Mouse (Mus musculus) midbrain, postnatal 0 days (tissue): ENCODE measurements around the gene Lmntd1. TPM values are rescaled to one million over a fixed set of nuclear protein-coding genes. Genes with fewer than 3 reads are reported as not detected.

Experiments
- ATAC-seq: fragments of 200-750 bp; cut with Nextera tagmentation; 2 replicates; pipeline ENCODE4 v1.8.0; 2017; ENCODE audit warnings: moderate number of reproducible peaks, mild to moderate bottlenecking, moderate TSS enrichment, moderate library complexity; ENCODE audit not compliant: low FRiP score
- DNase-seq: peaks from one replicate; pipeline ENCODE4 v3.0.0-alpha.2; 2015; ENCODE audit warnings: low spot score
- H3K27ac ChIP-seq: fragments of 300-500 bp; sonication (generic); 2 replicates; pipeline ENCODE4 v1.5.1; 2014; ENCODE audit warnings: low read depth, mild to moderate bottlenecking, low read length, mixed read lengths
- H3K27me3 ChIP-seq: fragments of 300-500 bp; sonication (generic); 2 replicates; pipeline ENCODE4 v1.6.1; 2014; ENCODE audit warnings: low read length, control low read depth, mixed read lengths; ENCODE audit not compliant: insufficient read depth
- H3K36me3 ChIP-seq: fragments of 300-500 bp; sonication (generic); 2 replicates; pipeline ENCODE4 v1.6.1; 2014; ENCODE audit warnings: low read length, control low read depth, mixed read lengths; ENCODE audit not compliant: insufficient read depth
- H3K4me1 ChIP-seq: fragments of 300-500 bp; sonication (generic); 2 replicates; pipeline ENCODE4 v1.6.1; 2014; ENCODE audit warnings: mild to moderate bottlenecking, control low read depth, antibody characterized with exemption, low read length, mixed read lengths; ENCODE audit not compliant: insufficient read depth
- H3K4me2 ChIP-seq: fragments of 300-500 bp; sonication (generic); 2 replicates; pipeline ENCODE4 v1.6.1; 2014; ENCODE audit warnings: low read depth, mild to moderate bottlenecking, low read length, mixed read lengths; ENCODE audit not compliant: poor library complexity, severe bottlenecking
- H3K4me3 ChIP-seq: fragments of 300-500 bp; sonication (generic); 2 replicates; pipeline ENCODE4 v1.5.1; 2014; ENCODE audit warnings: low read depth, mild to moderate bottlenecking, low read length, moderate library complexity
- H3K9ac ChIP-seq: fragments of 300-500 bp; sonication (generic); replicated peaks from 2 replicates; pipeline ENCODE4 v1.6.1; 2014; ENCODE audit warnings: mild to moderate bottlenecking, low read length, moderate library complexity, mixed read lengths; ENCODE audit not compliant: poor library complexity, severe bottlenecking
- H3K9me3 ChIP-seq: fragments of 300-500 bp; sonication (generic); 2 replicates; pipeline ENCODE4 v1.6.1; 2016; ENCODE audit warnings: low read length, control low read depth
- CTCF ChIP-seq: IDR thresholded peaks from 2 replicates; pipeline ENCODE4 v1.5.1; 2016; ENCODE audit warnings: antibody characterized with exemption, mild to moderate bottlenecking
- WGBS: fragments of 180-500 bp; shearing (Covaris S2); extraction: QIAGEN DNeasy Blood & Tissue Kit; methylation state at CpG from one replicate; pipeline ENCODE4 v1.1.7; 2014; 5-methylcytosine and 5-hydroxymethylcytosine counted together
- polyA plus RNA-seq: library from polyadenylated mRNA; unstranded; fragments of >200 nt; fragmentation: Nextera tagmentation; extraction: Ambion mirVana; gene quantifications from 2 replicates; pipeline ENCODE4 v1.2.1, GENCODE M21; 2015
- total RNA-seq: library from RNA; depleted of rRNA; stranded (reverse); fragments of >200 nt; gene quantifications from 2 replicates; pipeline ENCODE4 v1.2.3, GENCODE M21; 2014

The Lmntd1 gene
- total and polyA plus RNA-seq, 2 experiments from 2014 or later = 2.0 to 2.7 TPM

DNA sequence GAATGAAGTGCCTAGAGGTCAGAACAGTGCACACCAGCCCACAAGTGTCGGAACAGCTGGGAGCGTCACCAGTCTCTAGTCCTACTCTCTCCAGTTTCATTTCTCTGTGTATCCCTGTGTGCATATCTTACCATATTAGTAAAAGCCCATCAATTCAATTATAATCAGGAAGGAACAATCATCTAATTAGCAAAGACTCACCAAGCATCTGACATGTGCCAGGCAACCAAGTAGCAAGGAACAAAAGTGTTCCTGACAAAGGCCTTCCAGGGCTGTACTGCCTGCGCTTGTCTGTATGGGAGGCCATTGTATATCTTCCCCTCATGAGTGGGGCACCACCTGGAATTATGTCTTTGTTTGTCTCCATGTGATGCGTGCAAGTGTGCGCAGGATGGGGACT, 3.2 kb downstream of the Lmntd1 start:
- no peak overlapping the region for H3K9ac ChIP-seq
- no peaks in the 10 kb centered on the region for H3K4me1 ChIP-seq
- DNase-seq = no peak
- no peaks in the 10 kb centered on the region for H3K27me3 ChIP-seq
- no peak for TF ChIP-seq CTCF
- H3K27ac ChIP-seq = no peak overlapping the region
- no peak overlapping the region for H3K4me3 ChIP-seq
- 81% methylated on average over 5 of the region's 5 CpGs for WGBS
- no peak overlapping the region for H3K4me2 ChIP-seq
- ATAC-seq = no peak
- H3K9me3 ChIP-seq = no peaks in the 10 kb centered on the region
- H3K36me3 ChIP-seq = no peaks in the 10 kb centered on the region

DNA sequence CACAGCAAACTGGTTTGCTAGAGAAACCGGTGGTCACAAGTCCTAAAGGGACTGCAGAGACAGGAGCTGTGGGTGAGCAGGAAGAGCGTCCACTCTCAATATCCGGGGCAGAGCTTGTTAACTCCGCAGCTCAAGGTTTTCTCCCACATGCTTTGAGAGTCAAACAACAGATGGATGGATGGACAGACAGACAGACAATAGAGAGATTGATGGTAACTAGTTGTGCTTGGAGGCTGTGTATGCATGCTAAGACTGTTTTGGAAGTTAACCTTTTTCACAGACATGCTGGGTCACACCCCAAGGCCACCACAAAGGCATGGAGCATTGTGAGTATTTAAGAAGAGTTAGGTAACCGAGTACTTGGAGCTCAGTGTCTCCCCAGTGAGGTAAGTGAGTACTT, 5.4 kb downstream of the Lmntd1 start:
- 91% methylated on average over 5 of the region's 5 CpGs for WGBS
- ATAC-seq (no peak), DNase-seq (no peak)
- Histone ChIP-seq H3K9ac (no peak overlapping the region), H3K27ac (no peak overlapping the region), H3K4me3 (no peak overlapping the region), H3K4me1 (no peaks in the 10 kb centered on the region), H3K27me3 (no peaks in the 10 kb centered on the region), H3K36me3 (no peaks in the 10 kb centered on the region), H3K9me3 (no peaks in the 10 kb centered on the region), H3K4me2 (no peak overlapping the region)
- TF ChIP-seq CTCF = no peak

DNA sequence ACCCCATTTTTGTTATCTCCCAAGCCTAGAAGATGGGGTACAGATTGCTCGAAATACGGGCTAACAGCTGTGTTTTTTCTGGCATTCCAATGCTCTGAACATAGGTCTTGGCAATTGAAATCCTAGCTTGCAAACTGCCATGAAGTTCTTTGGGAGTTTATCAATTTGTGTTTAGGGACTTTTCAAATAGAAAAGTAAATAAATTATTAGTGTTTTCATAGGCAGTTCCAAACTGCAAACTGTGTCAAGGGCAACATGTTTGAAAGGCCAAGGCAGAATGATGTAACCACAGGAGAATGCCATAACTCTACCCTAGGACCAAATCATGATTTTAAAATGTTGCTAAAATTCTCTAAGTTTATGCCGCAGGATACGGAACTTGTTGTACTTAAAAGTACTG, 6.4 kb downstream of the Lmntd1 start:
- WGBS = 88% methylated on average over 4 of the region's 4 CpGs
- H3K4me1 ChIP-seq = no peaks in the 10 kb centered on the region
- H3K9ac ChIP-seq = no peak overlapping the region
- TF ChIP-seq CTCF = no peak
- no peak overlapping the region for H3K4me3 ChIP-seq
- H3K36me3 ChIP-seq = no peaks in the 10 kb centered on the region
- no peak overlapping the region for H3K4me2 ChIP-seq
- DNase-seq (no peak), ATAC-seq (no peak)
- H3K27me3 ChIP-seq = no peaks in the 10 kb centered on the region
- H3K9me3 ChIP-seq = no peaks in the 10 kb centered on the region
- no peak overlapping the region for H3K27ac ChIP-seq

DNA sequence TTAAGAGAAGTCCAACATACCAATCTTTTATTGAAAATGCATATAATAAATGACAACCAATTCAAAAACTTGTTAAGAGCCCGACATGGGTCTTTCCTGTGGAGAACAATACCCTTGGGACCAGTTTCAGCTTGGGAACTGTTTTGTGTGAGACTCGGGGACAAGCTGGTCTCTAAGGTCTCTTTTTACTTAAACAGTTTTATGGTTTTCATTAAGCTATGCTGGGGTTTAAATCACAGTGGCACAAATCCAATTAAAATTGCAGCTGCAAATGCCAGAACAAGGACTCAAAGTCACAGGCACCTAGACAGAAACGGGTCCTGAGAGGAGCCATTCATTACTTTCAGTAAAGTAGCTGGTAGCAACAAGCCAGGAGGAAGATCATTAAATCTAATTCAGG, 8.9 kb downstream of the Lmntd1 start:
- Histone ChIP-seq H3K9me3 (no peaks in the 10 kb centered on the region), H3K27ac (no peak overlapping the region), H3K36me3 (no peaks in the 10 kb centered on the region), H3K9ac (no peak overlapping the region), H3K4me2 (no peak overlapping the region), H3K4me1 (no peaks in the 10 kb centered on the region), H3K4me3 (no peak overlapping the region), H3K27me3 (no peaks in the 10 kb centered on the region)
- TF ChIP-seq CTCF = no peak
- DNase-seq (peak; percentile 46), ATAC-seq (no peak)
- 19% methylated on average over 3 of the region's 3 CpGs for WGBS

GRCm38 (mm10) chr6:145604648-145605047, 9.5 kb downstream of the Lmntd1 start:
- no peaks in the 10 kb centered on the region for H3K36me3 ChIP-seq
- DNase-seq = no peak
- no peak for TF ChIP-seq CTCF
- no peaks in the 10 kb centered on the region for H3K27me3 ChIP-seq
- no peak overlapping the region for H3K4me3 ChIP-seq
- no peak overlapping the region for H3K27ac ChIP-seq
- no peak for ATAC-seq
- no peaks in the 10 kb centered on the region for H3K9me3 ChIP-seq
- H3K9ac ChIP-seq = no peak overlapping the region
- no peaks in the 10 kb centered on the region for H3K4me1 ChIP-seq
- WGBS = 73% methylated on average over 4 of the region's 4 CpGs
- H3K4me2 ChIP-seq = no peak overlapping the region

DNA sequence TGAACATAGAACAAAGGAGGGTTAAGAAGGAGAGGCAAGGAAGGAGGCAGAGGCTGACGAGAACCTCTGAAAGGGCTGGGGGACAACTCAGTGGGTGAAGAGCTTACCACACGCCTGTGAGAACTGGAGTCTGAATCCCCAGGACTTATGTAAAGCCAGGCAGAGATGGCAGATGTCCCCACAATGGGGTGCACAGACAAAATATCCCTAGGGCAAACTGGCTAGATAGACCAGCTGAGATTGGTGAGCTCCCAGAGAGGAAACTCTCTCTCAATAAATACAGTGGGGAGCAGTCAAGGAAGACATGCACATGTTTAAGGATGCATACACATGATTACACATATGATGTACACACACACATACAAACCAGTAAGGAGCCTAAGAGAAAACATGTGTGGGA, 10.0 kb downstream of the Lmntd1 start:
- Histone ChIP-seq H3K9me3 (no peaks in the 10 kb centered on the region), H3K9ac (no peak overlapping the region), H3K4me2 (no peak overlapping the region), H3K36me3 (no peaks in the 10 kb centered on the region), H3K4me1 (no peaks in the 10 kb centered on the region), H3K27me3 (no peaks in the 10 kb centered on the region), H3K27ac (no peak overlapping the region), H3K4me3 (no peak overlapping the region)
- TF ChIP-seq CTCF = no peak
- DNase-seq = no peak
- WGBS = 21% methylated on average over 2 of the region's 2 CpGs
- ATAC-seq = no peak
